Mouse (Mus musculus) kidney, embryonic 14.5 days (tissue): ENCODE data around the gene Akna. TPM values are rescaled to one million over a fixed set of nuclear protein-coding genes. Genes with fewer than 3 reads are reported as not detected.
A peak's percentile ranks its signal among the peaks of the same experiment; 100 is the strongest.

ENCODE experiments used
- ATAC-seq: fragments of 200-750 bp; cut with Nextera tagmentation; 2 replicates; pipeline ENCODE4 v1.8.0; 2017; ENCODE audit warnings: moderate number of reproducible peaks, mild to moderate bottlenecking, moderate TSS enrichment, moderate library complexity; ENCODE audit not compliant: low FRiP score, low TSS enrichment
- H3K27ac ChIP-seq: fragments of 300-500 bp; sonication (generic); 2 replicates; pipeline ENCODE4 v1.5.1; 2014; ENCODE audit warnings: low read depth, mild to moderate bottlenecking, low read length, moderate library complexity, mixed read lengths
- H3K27me3 ChIP-seq: fragments of 300-500 bp; sonication (generic); 2 replicates; pipeline ENCODE4 v1.6.1; 2014; ENCODE audit warnings: mild to moderate bottlenecking, low read length; ENCODE audit not compliant: control insufficient read depth, insufficient read depth
- H3K36me3 ChIP-seq: fragments of 300-500 bp; sonication (generic); 2 replicates; pipeline ENCODE4 v1.6.1; 2014; ENCODE audit warnings: low read length, mixed read lengths; ENCODE audit not compliant: control insufficient read depth, insufficient read depth
- H3K4me1 ChIP-seq: fragments of 300-500 bp; sonication (generic); 2 replicates; pipeline ENCODE4 v1.6.1; 2014; ENCODE audit warnings: low read length, mixed read lengths; ENCODE audit not compliant: control insufficient read depth, insufficient read depth
- H3K4me2 ChIP-seq: fragments of 300-500 bp; sonication (generic); replicated peaks from 2 replicates; pipeline ENCODE4 v1.6.1; 2014; ENCODE audit warnings: low read depth, mild to moderate bottlenecking, low read length
- H3K4me3 ChIP-seq: fragments of 300-500 bp; sonication (generic); 2 replicates; pipeline ENCODE4 v1.5.1; 2014; ENCODE audit warnings: mild to moderate bottlenecking, low read length
- H3K9ac ChIP-seq: fragments of 300-500 bp; sonication (generic); 2 replicates; pipeline ENCODE4 v1.6.1; 2014; ENCODE audit warnings: low read depth, mild to moderate bottlenecking, low read length, moderate library complexity
- H3K9me3 ChIP-seq: fragments of 300-500 bp; sonication (generic); 2 replicates; pipeline ENCODE4 v1.6.1; 2016; ENCODE audit warnings: low read length; ENCODE audit not compliant: control insufficient read depth
- WGBS: fragments of 180-500 bp; shearing (Covaris S2); extraction: QIAGEN DNeasy Blood & Tissue Kit; methylation state at CpG from one replicate; pipeline ENCODE4 v1.1.7; 2014; 5-methylcytosine and 5-hydroxymethylcytosine counted together
- polyA plus RNA-seq: library from polyadenylated mRNA; unstranded; fragments of >200 nt; fragmentation: Nextera tagmentation; extraction: Ambion mirVana; gene quantifications from 2 replicates; pipeline ENCODE4 v1.2.1, GENCODE M21; 2014

Gene Akna
- polyA plus RNA-seq, 1 experiment from 2014 or later: 7.3 TPM

- no peak overlapping the region for H3K4me2 ChIP-seq
These were observed 34.1 kb upstream of the Akna start for GRCm38 (mm10) chr4:63437119-63437815.

GRCm38 (mm10) chr4:63435402-63435801, 32.2 kb upstream of the Akna start:
- H3K9ac ChIP-seq: no peak overlapping the region
- H3K4me2 ChIP-seq: no peak overlapping the region
- H3K4me3 ChIP-seq: no peak overlapping the region
- H3K36me3 ChIP-seq: no peaks in the 10 kb centered on the region; the same call in 1 of the 2 replicates
- no peaks in the 10 kb centered on the region for H3K4me1 ChIP-seq
- 79% methylated on average over 9 of the region's 9 CpGs for WGBS
- no peak for ATAC-seq
- H3K9me3 ChIP-seq: no peaks in the 10 kb centered on the region
- H3K27ac ChIP-seq: no peak overlapping the region
- no peaks in the 10 kb centered on the region for H3K27me3 ChIP-seq

More at GRCm38 (mm10) chr4:63437119-63437815, 34.1 kb upstream of the Akna start:
- no peaks in the 10 kb centered on the region; the same call in 1 of the 2 replicates for H3K36me3 ChIP-seq
- H3K27me3 ChIP-seq: no peaks in the 10 kb centered on the region
- no peak overlapping the region for H3K27ac ChIP-seq
- no peak overlapping the region for H3K4me3 ChIP-seq
- ATAC-seq: no peak
- H3K4me1 ChIP-seq: no peaks in the 10 kb centered on the region
- H3K9ac ChIP-seq: no peak overlapping the region
- 67% methylated on average over 16 of the region's 16 CpGs for WGBS
- no peaks in the 10 kb centered on the region for H3K9me3 ChIP-seq

GRCm38 (mm10) chr4:63431098-63431497, 27.9 kb upstream of the Akna start:
- ATAC-seq: no peak
- H3K4me1 ChIP-seq: no peaks in the 10 kb centered on the region; the same call in 1 of the 2 replicates
- H3K4me3 ChIP-seq: no peak overlapping the region
- no peak overlapping the region for H3K27ac ChIP-seq
- H3K9me3 ChIP-seq: no peaks in the 10 kb centered on the region
- no peaks in the 10 kb centered on the region for H3K27me3 ChIP-seq
- no peak overlapping the region for H3K4me2 ChIP-seq
- H3K9ac ChIP-seq: no peak overlapping the region
- WGBS: 70% methylated on average over 5 of the region's 5 CpGs
- H3K36me3 ChIP-seq: no peaks in the 10 kb centered on the region; the same call in 1 of the 2 replicates

- ATAC-seq: no peak
- Histone ChIP-seq H3K36me3 (no peaks in the 10 kb centered on the region; the same call in 1 of the 2 replicates), H3K4me2 (no peak overlapping the region), H3K4me3 (no peak overlapping the region), H3K27ac (no peak overlapping the region), H3K9ac (no peak overlapping the region), H3K9me3 (no peaks in the 10 kb centered on the region), H3K27me3 (no peaks in the 10 kb centered on the region), H3K4me1 (no peaks in the 10 kb centered on the region; the same call in 1 of the 2 replicates)
- 55% methylated on average over 3 of the region's 3 CpGs for WGBS
These were observed 27.2 kb upstream of the Akna start for GRCm38 (mm10) chr4:63430357-63430756.

GRCm38 (mm10) chr4:63426308-63426707, 23.2 kb upstream of the Akna start:
- Histone ChIP-seq H3K36me3 (no peaks in the 10 kb centered on the region), H3K27ac (peak overlapping the region; percentile 34; the same call in 1 of the 2 replicates), H3K4me3 (no peak overlapping the region), H3K9me3 (no peaks in the 10 kb centered on the region), H3K9ac (no peak overlapping the region), H3K27me3 (no peaks in the 10 kb centered on the region), H3K4me2 (no peak overlapping the region), H3K4me1 (no peaks in the 10 kb centered on the region; the same call in 1 of the 2 replicates)
- 27% methylated on average over 8 of the region's 8 CpGs for WGBS
- ATAC-seq: peak; percentile 83

GRCm38 (mm10) chr4:63423811-63424210, 20.7 kb upstream of the Akna start:
- ATAC-seq: no peak
- no peaks in the 10 kb centered on the region for H3K27me3 ChIP-seq
- no peaks in the 10 kb centered on the region; the same call in 1 of the 2 replicates for H3K4me1 ChIP-seq
- H3K4me2 ChIP-seq: no peak overlapping the region
- no peak overlapping the region for H3K4me3 ChIP-seq
- no peak overlapping the region for H3K27ac ChIP-seq
- WGBS: 16% methylated on average over 5 of the region's 5 CpGs
- no peaks in the 10 kb centered on the region for H3K36me3 ChIP-seq
- H3K9me3 ChIP-seq: no peaks in the 10 kb centered on the region
- no peak overlapping the region for H3K9ac ChIP-seq

GRCm38 (mm10) chr4:63423231-63423630, 20.1 kb upstream of the Akna start:
- no peak for ATAC-seq
- Histone ChIP-seq H3K27ac (no peak overlapping the region), H3K9me3 (no peaks in the 10 kb centered on the region), H3K4me2 (no peak overlapping the region), H3K4me3 (no peak overlapping the region), H3K4me1 (no peaks in the 10 kb centered on the region; the same call in 1 of the 2 replicates), H3K27me3 (no peaks in the 10 kb centered on the region), H3K36me3 (no peaks in the 10 kb centered on the region), H3K9ac (no peak overlapping the region)
- WGBS: 70% methylated on average over 1 of the region's 1 CpGs

GRCm38 (mm10) chr4:63420143-63420920, 17.2 kb upstream of the Akna start:
- no peaks in the 10 kb centered on the region for H3K9me3 ChIP-seq
- WGBS: 69% methylated on average over 14 of the region's 14 CpGs
- no peak overlapping the region for H3K4me2 ChIP-seq
- H3K36me3 ChIP-seq: no peaks in the 10 kb centered on the region
- no peak overlapping the region for H3K4me3 ChIP-seq
- no peak for ATAC-seq
- H3K4me1 ChIP-seq: no peaks in the 10 kb centered on the region
- H3K27ac ChIP-seq: no peak overlapping the region
- H3K9ac ChIP-seq: no peak overlapping the region
- H3K27me3 ChIP-seq: no peaks in the 10 kb centered on the region

GRCm38 (mm10) chr4:63418270-63418669, 15.1 kb upstream of the Akna start:
- no peaks in the 10 kb centered on the region for H3K4me1 ChIP-seq
- H3K27me3 ChIP-seq: no peaks in the 10 kb centered on the region
- H3K27ac ChIP-seq: no peak overlapping the region
- H3K9me3 ChIP-seq: no peaks in the 10 kb centered on the region
- no peak overlapping the region for H3K9ac ChIP-seq
- no peaks in the 10 kb centered on the region for H3K36me3 ChIP-seq
- 49% methylated on average over 11 of the region's 11 CpGs for WGBS
- H3K4me2 ChIP-seq: no peak overlapping the region
- H3K4me3 ChIP-seq: no peak overlapping the region
- ATAC-seq: 0 out of 2 replicates have a peak, but pooled peaks have one; percentile 10
